Mouse (Mus musculus) splenic B cell, adult 2 months (primary cell): ENCODE measurements around the gene Hist1h2bp.
A peak's percentile ranks its signal among the peaks of the same experiment; 100 is the strongest.
"Not testable (repeated sequence)": the region's sequence is repeated elsewhere in the genome, so short reads cannot be mapped to it uniquely, and the experiment has no call there.

ENCODE experiments used
- DNase-seq: peaks from one replicate; pipeline ENCODE4 v3.0.0-alpha.2; 2011; ENCODE audit warnings: low read depth, low spot score
- H3K27me3 ChIP-seq: 2 replicates; pipeline ENCODE4 v1.6.1; 2012; ENCODE audit warnings: mild to moderate bottlenecking, low read length, moderate library complexity, mixed read lengths; ENCODE audit not compliant: control insufficient read depth, poor library complexity, insufficient read depth, severe bottlenecking
- H3K36me3 ChIP-seq: 2 replicates; pipeline ENCODE4 v1.6.1; 2012; ENCODE audit warnings: mild to moderate bottlenecking, low read length, moderate library complexity, mixed read lengths; ENCODE audit not compliant: control insufficient read depth, poor library complexity, insufficient read depth, severe bottlenecking

Gene Hist1h2bp

GRCm38 (mm10) chr13:21786899-21787629 lies at the start of gene Hist1h2bp, which contains the start of gene Hist1h2an:
TSS of gene Hist1h2bp (plus strand) at chr13:21787461.
TSS of gene Hist1h2an (minus strand) at chr13:21787218.
- H3K27me3 ChIP-seq, H3K36me3 ChIP-seq: not testable (repeated sequence)
- peak; percentile 97 for DNase-seq

GRCm38 (mm10) chr13:21745006-21745405 lies 42.3 kb upstream of the Hist1h2bp start:
- Histone ChIP-seq H3K36me3 (no peaks in the 10 kb centered on the region), H3K27me3 (no peaks in the 10 kb centered on the region)
- DNase-seq = no peak

GRCm38 (mm10) chr13:21749387-21750158 lies 37.7 kb upstream of the Hist1h2bp start:
- Histone ChIP-seq H3K27me3 (no peaks in the 10 kb centered on the region), H3K36me3 (no peaks in the 10 kb centered on the region)
- peak; percentile 47 for DNase-seq

- peak; percentile 82 for DNase-seq
- not testable (repeated sequence) for H3K36me3 ChIP-seq, H3K27me3 ChIP-seq
Measured at GRCm38 (mm10) chr13:21750159-21751017, 36.9 kb upstream of the Hist1h2bp start, which contains the start of gene Hist1h4k. TSS of gene Hist1h4k (minus strand) at chr13:21750505.

GRCm38 (mm10) chr13:21751417-21751816 lies 35.8 kb upstream of the Hist1h2bp start:
- Histone ChIP-seq H3K36me3 (no peaks in the 10 kb centered on the region), H3K27me3 (no peaks in the 10 kb centered on the region)
- DNase-seq = no peak

GRCm38 (mm10) chr13:21751827-21752226 lies 35.4 kb upstream of the Hist1h2bp start:
- Histone ChIP-seq H3K27me3 (no peaks in the 10 kb centered on the region), H3K36me3 (no peaks in the 10 kb centered on the region)
- no peak for DNase-seq

- DNase-seq = no peak
- H3K27me3 ChIP-seq = no peaks in the 10 kb centered on the region
- no peaks in the 10 kb centered on the region for H3K36me3 ChIP-seq
Measured at GRCm38 (mm10) chr13:21752356-21752755, 34.9 kb upstream of the Hist1h2bp start.

GRCm38 (mm10) chr13:21753051-21753523 lies 34.2 kb upstream of the Hist1h2bp start:
- DNase-seq = no peak
- Histone ChIP-seq H3K27me3 (no peaks in the 10 kb centered on the region), H3K36me3 (no peaks in the 10 kb centered on the region)

GRCm38 (mm10) chr13:21753524-21754285 lies 33.6 kb upstream of the Hist1h2bp start, which contains the start of the genes Hist1h2ak and Hist1h2bn:
TSS of gene Hist1h2ak (minus strand) at chr13:21753827.
TSS of gene Hist1h2bn (plus strand) at chr13:21754123.
- not testable (repeated sequence) for H3K36me3 ChIP-seq, H3K27me3 ChIP-seq
- peak; percentile 95 for DNase-seq

- DNase-seq = peak; percentile 63
- not testable (repeated sequence) for H3K36me3 ChIP-seq, H3K27me3 ChIP-seq
Measured at GRCm38 (mm10) chr13:21754294-21755001, 32.8 kb upstream of the Hist1h2bp start.

GRCm38 (mm10) chr13:21755707-21756106 lies 31.6 kb upstream of the Hist1h2bp start:
- no peak for DNase-seq
- no peaks in the 10 kb centered on the region for H3K27me3 ChIP-seq
- H3K36me3 ChIP-seq = no peaks in the 10 kb centered on the region

- no peaks in the 10 kb centered on the region for H3K27me3 ChIP-seq
- no peaks in the 10 kb centered on the region for H3K36me3 ChIP-seq
- DNase-seq = peak; percentile 93
Measured at GRCm38 (mm10) chr13:21778814-21779766, 8.2 kb upstream of the Hist1h2bp start.
